Mouse (Mus musculus) heart, postnatal 0 days (tissue): Measurements from ENCODE around the gene Hspa12b.

Experiments used
- CTCF ChIP-seq: IDR thresholded peaks from 2 replicates; pipeline ENCODE4 v1.5.1; 2016; ENCODE audit warnings: antibody characterized with exemption, control low read depth, low read depth
- EP300 ChIP-seq: IDR thresholded peaks from 2 replicates; pipeline ENCODE4 v1.6.1; 2016; ENCODE audit warnings: antibody characterized with exemption, low read depth

DNA sequence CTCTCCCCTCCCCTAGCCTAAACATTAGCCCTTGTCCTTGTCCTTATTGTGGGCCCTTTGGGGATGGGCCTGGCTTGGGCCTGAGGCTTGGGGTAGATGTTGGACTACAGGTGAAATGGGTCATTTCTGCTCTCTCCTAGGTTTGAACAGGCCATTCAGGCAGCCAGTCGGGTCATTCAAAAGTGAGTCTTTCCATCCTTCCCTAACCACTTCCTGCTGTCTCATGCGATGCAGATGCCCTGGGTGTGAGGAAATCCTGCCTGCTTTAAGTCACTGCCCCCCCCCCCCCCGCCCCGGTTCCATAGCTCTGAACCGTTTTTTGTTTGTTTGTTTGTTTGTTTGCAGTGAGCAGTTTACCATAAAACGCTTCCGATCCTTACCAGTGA, 63.9 kb downstream of the Hspa12b start:
- TF ChIP-seq CTCF: no peak
- TF ChIP-seq EP300: no peak
